Mouse (Mus musculus) hindbrain, embryonic 12.5 days (tissue): ENCODE measurements at regions not wholly inside any gene's neighbourhood (a gene's known extent, or its start where the extent isn't known, plus 50 kb on each side); places are given as distances from the start of the nearest gene placed in this dataset.

Experiments
- ATAC-seq: fragments of 200-750 bp; cut with Nextera tagmentation; 2 replicates; pipeline ENCODE4 v1.8.0; 2017; ENCODE audit warnings: moderate TSS enrichment; ENCODE audit not compliant: low FRiP score
- H3K27ac ChIP-seq: fragments of 300-500 bp; sonication (generic); 2 replicates; pipeline ENCODE4 v1.5.1; 2016; ENCODE audit warnings: mild to moderate bottlenecking
- H3K27me3 ChIP-seq: fragments of 300-500 bp; sonication (generic); 2 replicates; pipeline ENCODE4 v1.6.1; 2016; ENCODE audit warnings: mild to moderate bottlenecking
- H3K36me3 ChIP-seq: fragments of 300-500 bp; sonication (generic); 2 replicates; pipeline ENCODE4 v1.6.1; 2016; ENCODE audit warnings: mild to moderate bottlenecking
- H3K4me1 ChIP-seq: fragments of 300-500 bp; sonication (generic); 2 replicates; pipeline ENCODE4 v1.6.1; 2016
- H3K4me2 ChIP-seq: fragments of 300-500 bp; sonication (generic); replicated peaks from 2 replicates; pipeline ENCODE4 v1.6.1; 2016; ENCODE audit warnings: mild to moderate bottlenecking
- H3K4me3 ChIP-seq: fragments of 300-500 bp; sonication (generic); 2 replicates; pipeline ENCODE4 v1.5.1; 2016; ENCODE audit warnings: mild to moderate bottlenecking
- H3K9ac ChIP-seq: fragments of 300-500 bp; sonication (generic); 2 replicates; pipeline ENCODE4 v1.6.1; 2016; ENCODE audit warnings: mild to moderate bottlenecking, moderate library complexity
- H3K9me3 ChIP-seq: fragments of 300-500 bp; sonication (generic); replicated peaks from 2 replicates; pipeline ENCODE4 v1.6.1; 2016; ENCODE audit warnings: mild to moderate bottlenecking
- WGBS: fragments of 180-500 bp; shearing (Covaris S2); methylation state at CpG from one replicate; pipeline ENCODE4 v1.1.7; 2016; 5-methylcytosine and 5-hydroxymethylcytosine counted together

- H3K9ac ChIP-seq: no peak overlapping the region
- no peaks in the 10 kb centered on the region for H3K4me1 ChIP-seq
- H3K4me3 ChIP-seq: no peak overlapping the region
- no peak overlapping the region for H3K27ac ChIP-seq
- H3K9me3 ChIP-seq: no peaks in the 10 kb centered on the region
- WGBS: 80% methylated on average over 3 of the region's 3 CpGs
- no peak overlapping the region for H3K4me2 ChIP-seq
- no peaks in the 10 kb centered on the region for H3K27me3 ChIP-seq
- no peaks in the 10 kb centered on the region for H3K36me3 ChIP-seq
- no peak for ATAC-seq
Observed at GRCm38 (mm10) chr3:79996803-79997202, 112.5 kb downstream of the Fam198b start.

- no peaks in the 10 kb centered on the region for H3K27me3 ChIP-seq
- ATAC-seq: peak; percentile 56; the same call in 1 of the 2 replicates
- no peaks in the 10 kb centered on the region for H3K9me3 ChIP-seq
- H3K4me2 ChIP-seq: no peak overlapping the region
- 36% methylated on average over 6 of the region's 6 CpGs for WGBS
- no peak overlapping the region for H3K4me3 ChIP-seq
- no peak overlapping the region for H3K9ac ChIP-seq
- 0 out of 2 replicates have a peak, but pooled peaks cover 2% of the 10 kb centered on the region for H3K4me1 ChIP-seq
- no peaks in the 10 kb centered on the region for H3K36me3 ChIP-seq
- no peak overlapping the region for H3K27ac ChIP-seq
Observed at GRCm38 (mm10) chr3:80002335-80002734, 118.0 kb downstream of the Fam198b start.

- Histone ChIP-seq H3K36me3 (no peaks in the 10 kb centered on the region), H3K9ac (no peak overlapping the region), H3K27me3 (no peaks in the 10 kb centered on the region), H3K4me1 (0 out of 2 replicates have a peak, but pooled peaks cover 2% of the 10 kb centered on the region), H3K9me3 (no peaks in the 10 kb centered on the region), H3K4me3 (no peak overlapping the region), H3K27ac (no peak overlapping the region), H3K4me2 (no peak overlapping the region)
- 62% methylated on average over 5 of the region's 5 CpGs for WGBS
- ATAC-seq: no peak
Observed at GRCm38 (mm10) chr3:80003300-80004090, 119.2 kb downstream of the Fam198b start.

DNA sequence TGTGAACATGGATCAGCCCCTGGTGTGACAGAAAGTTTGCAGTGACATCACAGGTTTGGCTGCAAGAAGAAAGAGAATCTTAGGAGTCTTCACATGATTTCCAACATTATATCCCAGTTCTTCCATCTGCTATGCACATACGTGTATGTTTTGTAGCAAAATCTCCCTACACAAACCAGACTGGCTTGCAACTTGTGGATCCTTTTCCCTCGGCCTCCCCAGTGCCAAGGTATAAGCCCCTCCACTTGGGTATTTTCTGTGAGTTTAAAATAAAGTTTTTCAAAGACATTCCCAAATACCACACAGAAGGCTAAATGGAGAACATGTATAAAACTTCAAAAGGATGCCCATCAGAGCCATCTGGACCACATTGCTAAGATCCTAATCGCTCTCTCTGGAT lies 120.2 kb downstream of the Fam198b start:
- H3K4me3 ChIP-seq: no peak overlapping the region
- no peaks in the 10 kb centered on the region for H3K27me3 ChIP-seq
- H3K9me3 ChIP-seq: no peaks in the 10 kb centered on the region
- H3K27ac ChIP-seq: no peak overlapping the region
- no peaks in the 10 kb centered on the region for H3K36me3 ChIP-seq
- H3K9ac ChIP-seq: no peak overlapping the region
- no peak for ATAC-seq
- WGBS: 84% methylated on average over 3 of the region's 3 CpGs
- H3K4me1 ChIP-seq: 0 out of 2 replicates have a peak, but pooled peaks cover 2% of the 10 kb centered on the region
- H3K4me2 ChIP-seq: no peak overlapping the region

GRCm38 (mm10) chr3:80004966-80005365 lies 120.6 kb downstream of the Fam198b start:
- Histone ChIP-seq H3K4me3 (no peak overlapping the region), H3K27ac (no peak overlapping the region), H3K27me3 (no peaks in the 10 kb centered on the region), H3K9ac (no peak overlapping the region), H3K9me3 (no peaks in the 10 kb centered on the region), H3K36me3 (no peaks in the 10 kb centered on the region), H3K4me1 (0 out of 2 replicates have a peak, but pooled peaks cover 2% of the 10 kb centered on the region), H3K4me2 (no peak overlapping the region)
- ATAC-seq: no peak
- 84% methylated on average over 3 of the region's 3 CpGs for WGBS

DNA sequence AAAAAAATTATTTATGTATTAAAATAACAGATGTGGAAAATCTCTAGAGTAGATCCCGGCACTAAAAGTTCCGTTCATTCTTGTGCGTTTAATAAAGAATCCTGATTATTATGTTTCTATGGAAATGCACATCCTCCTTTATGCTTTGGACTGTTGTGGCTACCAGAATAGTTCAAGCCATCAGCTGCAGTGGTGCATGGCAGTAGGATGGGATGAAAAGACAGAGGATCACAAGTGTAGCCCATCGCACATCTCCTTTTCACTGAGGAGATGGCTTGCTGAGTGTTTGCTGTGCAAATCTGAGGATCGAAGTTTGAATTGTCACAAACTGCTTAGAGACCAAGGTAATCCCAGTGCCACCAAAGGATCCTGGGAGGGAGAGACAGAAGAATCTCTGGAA lies 121.0 kb downstream of the Fam198b start:
- no peak overlapping the region for H3K4me2 ChIP-seq
- no peak overlapping the region for H3K27ac ChIP-seq
- no peak overlapping the region for H3K4me3 ChIP-seq
- no peaks in the 10 kb centered on the region for H3K27me3 ChIP-seq
- 0 out of 2 replicates have a peak, but pooled peaks cover 2% of the 10 kb centered on the region for H3K4me1 ChIP-seq
- 89% methylated on average over 5 of the region's 5 CpGs for WGBS
- H3K36me3 ChIP-seq: no peaks in the 10 kb centered on the region
- ATAC-seq: no peak
- no peaks in the 10 kb centered on the region for H3K9me3 ChIP-seq
- no peak overlapping the region for H3K9ac ChIP-seq

DNA sequence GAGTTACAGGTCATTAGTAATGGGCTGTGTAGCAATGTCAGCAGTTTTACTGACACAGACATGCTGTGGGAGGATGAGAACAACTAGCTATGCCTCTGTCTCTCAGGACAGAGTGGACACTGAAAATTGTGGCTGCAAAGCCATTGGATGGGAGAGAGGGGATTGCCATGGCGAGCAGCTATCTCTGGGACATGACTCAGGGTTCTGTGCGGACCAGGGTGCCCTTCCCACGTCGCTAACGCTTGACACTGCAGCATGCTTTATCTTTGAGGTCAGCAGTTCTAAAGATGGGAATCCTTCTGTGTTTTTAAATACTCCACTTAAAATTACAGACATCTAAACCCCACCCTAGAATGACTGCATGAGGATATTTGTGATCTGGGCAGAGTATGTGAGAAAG lies 121.9 kb downstream of the Fam198b start:
- Histone ChIP-seq H3K4me2 (no peak overlapping the region), H3K27me3 (no peaks in the 10 kb centered on the region), H3K36me3 (no peaks in the 10 kb centered on the region), H3K27ac (no peak overlapping the region), H3K4me3 (no peak overlapping the region), H3K4me1 (0 out of 2 replicates have a peak, but pooled peaks cover 2% of the 10 kb centered on the region), H3K9me3 (no peaks in the 10 kb centered on the region), H3K9ac (no peak overlapping the region)
- no peak for ATAC-seq
- 87% methylated on average over 5 of the region's 5 CpGs for WGBS

DNA sequence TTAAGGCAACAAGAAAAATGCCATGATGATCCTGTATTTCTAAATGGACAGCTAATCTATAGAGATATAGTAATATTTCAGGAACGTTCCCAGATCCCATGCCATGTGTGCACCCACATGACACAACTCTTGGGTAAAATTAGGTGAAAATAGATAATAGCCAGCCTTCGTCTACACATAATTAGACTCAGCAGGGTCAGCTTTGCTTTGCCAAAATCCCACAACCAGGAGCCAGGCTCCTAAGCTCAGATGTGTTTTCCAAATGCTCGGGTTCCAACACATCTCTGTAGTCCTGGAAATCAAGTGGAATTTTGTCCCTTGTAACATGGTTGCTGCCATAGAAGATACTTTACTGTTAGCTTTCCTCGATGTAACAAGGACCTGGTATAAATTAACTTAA lies 122.7 kb downstream of the Fam198b start:
- no peak overlapping the region for H3K4me2 ChIP-seq
- H3K9me3 ChIP-seq: no peaks in the 10 kb centered on the region
- H3K27me3 ChIP-seq: no peaks in the 10 kb centered on the region
- H3K27ac ChIP-seq: no peak overlapping the region
- H3K36me3 ChIP-seq: no peaks in the 10 kb centered on the region
- 87% methylated on average over 4 of the region's 4 CpGs for WGBS
- 0 out of 2 replicates have a peak, but pooled peaks cover 2% of the 10 kb centered on the region for H3K4me1 ChIP-seq
- ATAC-seq: no peak
- H3K4me3 ChIP-seq: no peak overlapping the region
- no peak overlapping the region for H3K9ac ChIP-seq

DNA sequence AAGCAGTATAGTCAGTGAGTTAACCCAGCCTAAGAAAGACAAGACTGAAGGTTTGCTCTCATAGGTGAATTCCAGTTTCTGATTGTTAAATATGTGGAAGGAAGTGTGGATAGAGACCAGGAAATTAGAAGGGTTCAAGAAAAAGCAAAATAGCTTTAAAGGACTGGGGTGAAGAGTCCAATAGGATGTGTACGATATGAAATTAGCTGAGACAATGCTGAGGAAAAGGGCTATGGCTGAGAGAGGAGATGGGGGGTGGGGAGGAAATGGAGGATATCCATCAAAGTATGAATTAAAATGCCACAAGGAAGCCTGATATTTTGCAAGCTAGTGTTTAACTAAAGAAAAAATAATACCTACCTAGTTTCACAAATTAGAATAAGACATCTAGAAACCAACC lies 124.9 kb downstream of the Fam198b start:
- H3K4me1 ChIP-seq: no peaks in the 10 kb centered on the region
- no peak overlapping the region for H3K27ac ChIP-seq
- H3K4me2 ChIP-seq: no peak overlapping the region
- ATAC-seq: no peak
- 81% methylated on average over 1 of the region's 1 CpGs for WGBS
- H3K4me3 ChIP-seq: no peak overlapping the region
- H3K27me3 ChIP-seq: no peaks in the 10 kb centered on the region
- H3K36me3 ChIP-seq: no peaks in the 10 kb centered on the region
- H3K9ac ChIP-seq: no peak overlapping the region
- H3K9me3 ChIP-seq: no peaks in the 10 kb centered on the region

DNA sequence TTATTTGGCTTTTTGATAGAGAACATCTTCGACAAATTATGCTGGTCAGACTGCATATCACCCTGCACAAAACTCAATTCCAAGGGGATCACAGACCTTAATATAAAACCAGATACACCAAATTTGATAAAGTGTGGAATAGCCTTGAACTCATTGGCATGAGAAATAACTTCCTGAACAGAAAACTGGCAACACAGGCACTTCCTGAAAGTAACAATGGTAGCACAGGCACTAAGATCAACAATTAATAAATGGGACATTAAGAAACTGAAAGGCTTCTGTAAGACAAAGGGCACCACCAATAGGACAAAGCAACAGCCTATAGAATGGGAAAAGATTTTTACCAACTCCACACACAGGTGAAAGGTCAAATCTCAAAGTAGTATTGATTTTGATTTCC lies 141.5 kb downstream of the Fam198b start:
- Histone ChIP-seq H3K27ac (no peak overlapping the region), H3K4me1 (no peaks in the 10 kb centered on the region), H3K36me3 (no peaks in the 10 kb centered on the region), H3K9ac (no peak overlapping the region), H3K9me3 (no peaks in the 10 kb centered on the region), H3K4me2 (no peak overlapping the region), H3K27me3 (no peaks in the 10 kb centered on the region), H3K4me3 (no peak overlapping the region)
- no peak for ATAC-seq
- 90% methylated on average over 1 of the region's 1 CpGs for WGBS

- Histone ChIP-seq H3K27me3 (no peaks in the 10 kb centered on the region), H3K36me3 (no peaks in the 10 kb centered on the region)
- 78% methylated on average over 3 of the region's 3 CpGs for WGBS
Observed at GRCm38 (mm10) chr3:80033071-80033470, 148.7 kb downstream of the Fam198b start.

DNA sequence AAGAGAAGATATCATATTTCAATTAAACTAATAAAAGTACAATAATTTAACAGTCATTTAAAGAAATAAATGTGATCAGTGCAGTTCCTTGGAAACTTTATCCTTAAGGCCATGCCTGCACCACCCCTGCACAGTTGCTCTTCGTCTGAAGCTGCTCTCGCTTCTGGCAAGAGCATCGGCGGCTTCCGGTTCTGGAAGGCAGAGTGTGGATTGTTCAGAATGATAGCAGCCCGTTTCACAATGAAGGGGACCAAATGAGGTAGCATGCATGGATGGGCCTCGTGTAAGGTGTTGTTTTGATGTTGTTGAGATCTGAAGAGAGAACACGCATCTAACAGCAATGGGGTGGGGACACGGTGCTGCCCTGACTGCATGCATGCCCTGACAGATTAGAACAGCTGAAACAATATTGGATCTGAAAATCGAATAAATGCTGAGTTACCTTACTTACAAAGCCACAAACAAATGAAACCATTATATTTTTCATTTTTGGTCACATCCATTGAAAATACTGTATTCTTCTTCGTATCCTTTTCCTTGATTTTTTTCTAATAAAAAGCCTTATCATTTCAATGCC lies 154.3 kb downstream of the Fam198b start:
- ATAC-seq: no peak
- H3K4me2 ChIP-seq: no peak overlapping the region
- H3K4me3 ChIP-seq: no peak overlapping the region
- H3K4me1 ChIP-seq: no peaks in the 10 kb centered on the region
- no peaks in the 10 kb centered on the region for H3K36me3 ChIP-seq
- no peak overlapping the region for H3K27ac ChIP-seq
- no peak overlapping the region for H3K9ac ChIP-seq
- WGBS: 73% methylated on average over 11 of the region's 11 CpGs
- H3K9me3 ChIP-seq: no peaks in the 10 kb centered on the region
- H3K27me3 ChIP-seq: no peaks in the 10 kb centered on the region

More at GRCm38 (mm10) chr3:80033071-80033470, 148.7 kb downstream of the Fam198b start:
- no peak overlapping the region for H3K4me3 ChIP-seq
- no peak overlapping the region for H3K27ac ChIP-seq
- no peak overlapping the region for H3K4me2 ChIP-seq
- ATAC-seq: no peak
- no peaks in the 10 kb centered on the region for H3K9me3 ChIP-seq
- no peak overlapping the region for H3K9ac ChIP-seq
- H3K4me1 ChIP-seq: no peaks in the 10 kb centered on the region
